Mouse (Mus musculus) heart, postnatal 0 days (tissue): ENCODE measurements at regions not wholly inside any gene's neighbourhood (a gene's known extent, or its start where the extent isn't known, plus 50 kb on each side); places are given as distances from the start of the nearest gene placed in this dataset.

ENCODE experiments used
- CTCF ChIP-seq: IDR thresholded peaks from 2 replicates; pipeline ENCODE4 v1.5.1; 2016; ENCODE audit warnings: antibody characterized with exemption, control low read depth, low read depth
- EP300 ChIP-seq: IDR thresholded peaks from 2 replicates; pipeline ENCODE4 v1.6.1; 2016; ENCODE audit warnings: antibody characterized with exemption, low read depth

DNA sequence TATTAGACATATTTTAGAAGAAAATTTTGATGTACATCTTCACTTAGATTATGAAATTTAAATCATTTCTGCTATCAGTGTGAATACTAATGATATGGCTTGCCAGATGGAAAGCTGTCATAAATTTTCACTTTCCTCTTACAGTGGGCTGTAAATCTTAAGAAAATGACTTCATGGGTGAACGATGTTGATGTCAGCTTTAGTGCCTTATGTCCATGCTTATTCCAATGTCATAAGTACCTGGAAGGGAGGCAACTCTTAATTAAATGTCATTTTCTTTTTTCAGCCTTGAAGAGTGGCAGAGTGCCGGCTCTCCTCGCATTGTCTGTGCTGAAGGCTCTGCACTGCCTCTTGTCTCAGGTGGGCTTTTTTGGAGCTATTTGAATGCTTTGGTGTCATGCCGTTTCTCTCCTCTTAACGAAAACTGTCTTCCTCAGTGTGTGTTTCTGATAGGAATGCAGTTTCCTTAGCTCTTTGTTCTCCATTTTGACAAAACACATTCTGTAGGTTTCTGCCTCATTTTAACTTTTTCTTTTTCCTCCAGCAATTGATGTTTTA lies 351.6 kb downstream of the Stim2 start:
- TF ChIP-seq CTCF (no peak), EP300 (no peak)
